Mouse (Mus musculus) activated CD4-positive, CD25-positive, alpha-beta regulatory T cell (primary cell): ENCODE results near the gene Gm21882. TPM values are rescaled to one million over a fixed set of nuclear protein-coding genes. Genes with fewer than 3 reads are reported as not detected.

Experiments used
- polyA plus RNA-seq, 2 experiments: library from polyadenylated mRNA; unstranded; fragments of 100-300 nt; shearing (Covaris generic); gene quantifications; one replicate each; pipeline ENCODE4 v1.2.1; 2017

Gene Gm21882
- not detected for polyA plus RNA-seq

GRCm38 (mm10) chrY:40381423-40381822, at the start of gene Gm21882:
Gene Gm21882, minus strand, starts transcription at chrY:40381523.

Other genes starting within 250 kb of the Gm21882 start
- not detected for gene Gm21865, start 64.6 kb downstream of the Gm21882 start, polyA plus RNA-seq